Mouse (Mus musculus) stomach, postnatal 0 days (tissue): ENCODE data around the gene Maneal. TPM values are rescaled to one million over a fixed set of nuclear protein-coding genes. Genes with fewer than 3 reads are reported as not detected.
A peak's percentile ranks its signal among the peaks of the same experiment; 100 is the strongest.

Experiments
- ATAC-seq: fragments of 200-750 bp; cut with Nextera tagmentation; 2 replicates; pipeline ENCODE4 v1.8.0; 2017; ENCODE audit not compliant: low FRiP score, low TSS enrichment
- DNase-seq: peaks from one replicate; pipeline ENCODE4 v3.0.0-alpha.2; 2016; ENCODE audit warnings: low spot score
- H3K27ac ChIP-seq: fragments of 300-500 bp; sonication (generic); replicated peaks from 2 replicates; pipeline ENCODE4 v1.5.1; 2014; ENCODE audit warnings: mild to moderate bottlenecking, control low read depth
- H3K27me3 ChIP-seq: fragments of 300-500 bp; sonication (generic); 2 replicates; pipeline ENCODE4 v1.6.1; 2014; ENCODE audit warnings: low read length; ENCODE audit not compliant: control insufficient read depth, insufficient read depth
- H3K36me3 ChIP-seq: fragments of 300-500 bp; sonication (generic); 2 replicates; pipeline ENCODE4 v1.6.1; 2014; ENCODE audit warnings: low read length, mixed read lengths; ENCODE audit not compliant: control insufficient read depth, insufficient read depth
- H3K4me1 ChIP-seq: fragments of 300-500 bp; sonication (generic); replicated peaks from 2 replicates; pipeline ENCODE4 v1.6.1; 2014; ENCODE audit warnings: antibody characterized with exemption; ENCODE audit not compliant: control insufficient read depth, insufficient read depth
- H3K4me2 ChIP-seq: fragments of 300-500 bp; sonication (generic); replicated peaks from 2 replicates; pipeline ENCODE4 v1.6.1; 2014; ENCODE audit warnings: low read depth, mild to moderate bottlenecking, control low read depth, moderate library complexity
- H3K4me3 ChIP-seq: fragments of 300-500 bp; sonication (generic); 2 replicates; pipeline ENCODE4 v1.5.1; 2014; ENCODE audit warnings: low read depth, low read length, control low read depth
- H3K9ac ChIP-seq: fragments of 300-500 bp; sonication (generic); 2 replicates; pipeline ENCODE4 v1.6.1; 2014; ENCODE audit warnings: mild to moderate bottlenecking, low read length, control low read depth, mixed read lengths
- H3K9me3 ChIP-seq: fragments of 300-500 bp; sonication (generic); 2 replicates; pipeline ENCODE4 v1.6.1; 2016; ENCODE audit warnings: low read length; ENCODE audit not compliant: control insufficient read depth
- CTCF ChIP-seq: IDR thresholded peaks from 2 replicates; pipeline ENCODE4 v1.5.1; 2016; ENCODE audit warnings: antibody characterized with exemption, low read depth, mild to moderate bottlenecking, moderate library complexity
- EP300 ChIP-seq: optimal IDR thresholded peaks from 2 replicates; pipeline ENCODE3; 2016; ENCODE audit warnings: antibody characterized with exemption
- WGBS: fragments of 180-500 bp; shearing (Covaris S2); extraction: QIAGEN DNeasy Blood & Tissue Kit; methylation state at CpG from one replicate; pipeline ENCODE4 v1.1.7; 2014; 5-methylcytosine and 5-hydroxymethylcytosine counted together
- polyA plus RNA-seq: library from polyadenylated mRNA; unstranded; fragments of >200 nt; fragmentation: Nextera tagmentation; extraction: Ambion mirVana; gene quantifications from 2 replicates; pipeline ENCODE4 v1.2.1, GENCODE M21; 2015

Maneal gene
- polyA plus RNA-seq, 1 experiment from 2014 or later: 0.21 TPM

GRCm38 (mm10) chr4:124824967-124825366 lies 37.0 kb downstream of the Maneal start:
- Histone ChIP-seq H3K9me3 (no peaks in the 10 kb centered on the region), H3K4me1 (no peaks in the 10 kb centered on the region), H3K27ac (no peak overlapping the region), H3K4me2 (no peak overlapping the region), H3K4me3 (no peak overlapping the region), H3K36me3 (peaks cover 17% of the 10 kb centered on the region), H3K9ac (no peak overlapping the region), H3K27me3 (no peaks in the 10 kb centered on the region)
- DNase-seq: no peak
- WGBS: 87% methylated on average over 6 of the region's 6 CpGs
- TF ChIP-seq EP300: no peak
- no peak for TF ChIP-seq CTCF
- no peak for ATAC-seq

- no peaks in the 10 kb centered on the region for H3K9me3 ChIP-seq
- H3K4me2 ChIP-seq: no peak overlapping the region
- peaks cover 6% of the 10 kb centered on the region for H3K36me3 ChIP-seq
- ATAC-seq: no peak
- 75% methylated on average over 4 of the region's 4 CpGs for WGBS
- DNase-seq: no peak
- H3K9ac ChIP-seq: no peak overlapping the region
- no peaks in the 10 kb centered on the region for H3K27me3 ChIP-seq
- H3K27ac ChIP-seq: no peak overlapping the region
- no peak for TF ChIP-seq CTCF
- TF ChIP-seq EP300: no peak
- H3K4me1 ChIP-seq: no peaks in the 10 kb centered on the region
- no peak overlapping the region for H3K4me3 ChIP-seq
Measured at GRCm38 (mm10) chr4:124818832-124819231, 43.1 kb downstream of the Maneal start.

GRCm38 (mm10) chr4:124817803-124818202 lies 44.2 kb downstream of the Maneal start:
- peaks cover 6% of the 10 kb centered on the region for H3K36me3 ChIP-seq
- H3K27ac ChIP-seq: peak overlapping the region; percentile 35; the same call in 1 of the 2 replicates
- 23% methylated on average over 6 of the region's 6 CpGs for WGBS
- ATAC-seq (peak; percentile 96), DNase-seq (peak; percentile 77)
- H3K9me3 ChIP-seq: no peaks in the 10 kb centered on the region
- H3K4me1 ChIP-seq: no peaks in the 10 kb centered on the region
- H3K4me3 ChIP-seq: no peak overlapping the region
- H3K9ac ChIP-seq: no peak overlapping the region
- no peak overlapping the region for H3K4me2 ChIP-seq
- no peaks in the 10 kb centered on the region for H3K27me3 ChIP-seq
- TF ChIP-seq CTCF (no peak), EP300 (no peak)

- Histone ChIP-seq H3K36me3 (peaks cover 4% of the 10 kb centered on the region; the same call in 1 of the 2 replicates), H3K27me3 (no peaks in the 10 kb centered on the region), H3K4me2 (no peak overlapping the region), H3K4me3 (no peak overlapping the region), H3K9me3 (no peaks in the 10 kb centered on the region), H3K4me1 (no peaks in the 10 kb centered on the region), H3K27ac (no peak overlapping the region), H3K9ac (no peak overlapping the region)
- DNase-seq: no peak
- ATAC-seq: no peak
- 90% methylated on average over 11 of the region's 11 CpGs for WGBS
- no peak for TF ChIP-seq EP300
- no peak for TF ChIP-seq CTCF
Measured at GRCm38 (mm10) chr4:124815901-124816300, 46.1 kb downstream of the Maneal start.

GRCm38 (mm10) chr4:124811347-124811975 lies 50.5 kb downstream of the Maneal start:
- Histone ChIP-seq H3K27ac (no peak overlapping the region), H3K36me3 (0 out of 2 replicates have a peak, but pooled peaks cover 3% of the 10 kb centered on the region), H3K9me3 (no peaks in the 10 kb centered on the region), H3K4me3 (no peak overlapping the region), H3K27me3 (no peaks in the 10 kb centered on the region), H3K4me1 (no peaks in the 10 kb centered on the region), H3K9ac (peak overlapping the region; percentile 13; the same call in 1 of the 2 replicates), H3K4me2 (no peak overlapping the region)
- DNase-seq: no peak
- 61% methylated on average over 9 of the region's 9 CpGs for WGBS
- TF ChIP-seq EP300: no peak
- no peak for TF ChIP-seq CTCF
- no peak for ATAC-seq

- no peak overlapping the region for H3K27ac ChIP-seq
- no peak overlapping the region for H3K9ac ChIP-seq
- peaks cover 6% of the 10 kb centered on the region; the same call in 1 of the 2 replicates for H3K36me3 ChIP-seq
- no peak; the same call in 1 of the 2 replicates for ATAC-seq
- H3K4me1 ChIP-seq: no peaks in the 10 kb centered on the region
- H3K4me2 ChIP-seq: no peak overlapping the region
- no peak for TF ChIP-seq EP300
- TF ChIP-seq CTCF: no peak
- no peak overlapping the region for H3K4me3 ChIP-seq
- no peaks in the 10 kb centered on the region for H3K9me3 ChIP-seq
- H3K27me3 ChIP-seq: no peaks in the 10 kb centered on the region
- DNase-seq: no peak
- WGBS: 79% methylated on average over 7 of the region's 7 CpGs
Measured at GRCm38 (mm10) chr4:124810056-124810455, 51.9 kb downstream of the Maneal start.
